Mouse (Mus musculus) retina, embryonic 14.5 days (tissue): Measurements from ENCODE around the gene Tssk3.

Experiments used
- DNase-seq: peaks from one replicate; pipeline ENCODE4 v3.0.0-alpha.2; 2015; ENCODE audit warnings: low spot score

The Tssk3 gene

DNA sequence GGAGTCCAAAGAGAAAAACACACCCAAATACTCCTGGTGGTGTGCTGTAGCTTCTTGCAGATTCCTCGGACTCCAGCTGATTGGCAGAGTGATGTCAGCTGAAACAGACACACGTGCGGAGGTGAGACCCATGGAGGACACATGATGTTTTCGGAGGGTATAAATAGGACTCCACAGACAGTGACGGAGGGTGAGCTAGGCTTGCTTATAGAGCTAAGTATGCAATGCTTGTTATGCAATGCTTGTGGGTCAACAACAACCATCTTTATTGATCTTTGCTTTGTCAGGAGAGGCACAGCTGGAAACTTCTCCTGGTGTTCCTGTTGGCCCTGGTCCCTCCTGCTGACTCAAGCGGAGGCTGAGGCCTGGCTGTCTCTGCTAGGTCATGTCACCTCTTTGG, 42.1 kb downstream of the Tssk3 start:
- no peak for DNase-seq

- no peak for DNase-seq
Measured at GRCm38 (mm10) chr4:129447778-129448563, 42.9 kb downstream of the Tssk3 start.

GRCm38 (mm10) chr4:129447360-129447759, 43.5 kb downstream of the Tssk3 start:
- DNase-seq = no peak

DNA sequence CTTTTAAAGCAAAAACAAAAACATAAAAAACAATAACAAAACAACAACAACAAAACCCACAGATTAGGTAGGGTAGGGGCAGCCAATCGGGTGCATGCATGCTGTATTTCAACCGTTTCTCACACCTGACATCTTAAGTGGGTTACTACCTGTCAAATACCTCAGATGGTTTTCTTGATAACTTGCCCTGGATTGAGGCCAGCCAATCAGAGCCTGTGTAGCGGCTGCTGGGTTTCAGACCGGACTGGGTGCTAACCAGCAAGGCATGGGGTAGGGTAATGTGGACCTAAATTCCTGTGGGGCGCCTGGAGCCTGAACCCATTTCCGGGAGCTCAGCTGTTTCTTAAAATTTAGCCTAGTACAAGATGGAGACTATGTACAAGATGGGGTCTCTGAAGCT, 49.7 kb downstream of the Tssk3 start:
- no peak for DNase-seq

- peak; percentile 77 for DNase-seq
Measured at GRCm38 (mm10) chr4:129440340-129441063, 50.3 kb downstream of the Tssk3 start, which contains the start of gene Zbtb8b. Gene Zbtb8b (minus strand): TSS chr4:129440853.
